ENCODE assay signal across 7 mouse cellular contexts in genomic region chr7:132551351-132552126, GRCm38 (mm10). TPM values are rescaled to one million over a fixed set of nuclear protein-coding genes. Genes with fewer than 3 reads are reported as not detected.
DNase-seq lines count a peak whose midpoint lies in the region; ATAC-seq lines count a peak whose summit lies in the region.

No protein-coding gene starts in this region.

- H3K27me3 ChIP-seq in intestine, embryonic 16.5 days (replicated peaks; ENCODE audit: control insufficient read depth, insufficient read depth, low read length) = no peaks in the 10 kb centered on the region
- H3K27me3 ChIP-seq in midbrain, embryonic 11.5 days (ENCODE audit: control insufficient read depth, insufficient read depth, low read length) = no peaks in the 10 kb centered on the region

- peaks cover under 1% of the 10 kb centered on the region; the same call in 1 of the 2 replicates for H3K36me3 ChIP-seq in intestine, embryonic 16.5 days (ENCODE audit: control insufficient read depth, insufficient read depth, low read length)
- no peaks in the 10 kb centered on the region for H3K36me3 ChIP-seq in midbrain, embryonic 11.5 days (ENCODE audit: control insufficient read depth, insufficient read depth, low read length)

- peak; percentile 95 to 96 for DNase-seq in adrenal gland, adult 18-20 months (ENCODE audit: low spot score in 2 of 2)
- DNase-seq in embryo, embryonic 11 days = peak; percentile 95
- DNase-seq in gastrocnemius, postnatal 36 days = peak; percentile 95
- peak; percentile 94 to 95 for DNase-seq in left cerebral cortex, postnatal 36 days (ENCODE audit: low spot score in 2 of 2)
- peak; percentile 100 for DNase-seq in midbrain, embryonic 11.5 days (ENCODE audit: low spot score, missing footprints)
- DNase-seq in skeletal muscle tissue, adult 2 months (ENCODE audit: low read depth, low spot score) = peak; percentile 94

- peak overlapping the region; percentile 50 for H3K27ac ChIP-seq in intestine, embryonic 16.5 days (ENCODE audit: low read length)
- H3K27ac ChIP-seq in midbrain, embryonic 11.5 days (ENCODE audit: low read depth, low read length) = no peak overlapping the region

- WGBS in intestine, embryonic 16.5 days = under 1% methylated on average over 27 of the region's 27 CpGs
- WGBS in midbrain, embryonic 11.5 days = 2% methylated on average over 27 of the region's 27 CpGs

- intact Hi-C loops in gastrocnemius, postnatal 36 days (cut with DNase I) = loop anchor here (2.0 kb wide), 2 partner anchors 77 to 325 kb away; no protein-coding TSS in a partner anchor
- intact Hi-C loops in left cerebral cortex, postnatal 36 days (cut with DNase I) = loop anchor here (1.0 to 5.0 kb wide), 4 partner anchors 80 to 654 kb away; partner anchors contain the start of gene Chst15

- H3K9me3 ChIP-seq in intestine, embryonic 16.5 days (ENCODE audit: control insufficient read depth, low read length) = no peaks in the 10 kb centered on the region
- no peaks in the 10 kb centered on the region for H3K9me3 ChIP-seq in midbrain, embryonic 11.5 days (ENCODE audit: control insufficient read depth, low read length)

- H3K4me3 ChIP-seq in intestine, embryonic 16.5 days (ENCODE audit: low read length) = peak overlapping the region; percentile 60
- peak overlapping the region; percentile 48 for H3K4me3 ChIP-seq in midbrain, embryonic 11.5 days (ENCODE audit: low read depth, low read length)

- peak overlapping the region; percentile 69 for H3K9ac ChIP-seq in intestine, embryonic 16.5 days (ENCODE audit: low read depth, low read length)
- peak overlapping the region; percentile 66 for H3K9ac ChIP-seq in midbrain, embryonic 11.5 days (ENCODE audit: low read length)

- H3K4me1 ChIP-seq in intestine, embryonic 16.5 days (ENCODE audit: control insufficient read depth, insufficient read depth, low read length) = no peaks in the 10 kb centered on the region
- H3K4me1 ChIP-seq in midbrain, embryonic 11.5 days (ENCODE audit: control insufficient read depth, insufficient read depth, low read length) = 0 out of 2 replicates have a peak, but pooled peaks cover 2% of the 10 kb centered on the region

- ATAC-seq in intestine, embryonic 16.5 days = peak; percentile 94
- ATAC-seq in midbrain, embryonic 11.5 days (ENCODE audit: low FRiP score) = peak; percentile 95

- H3K4me2 ChIP-seq in intestine, embryonic 16.5 days (ENCODE audit: low read depth, low read length) = peak overlapping the region; percentile 87
- H3K4me2 ChIP-seq in midbrain, embryonic 11.5 days = peak overlapping the region; percentile 91

RNA-seq across cellular contexts. Expression of gene Oat, which starts 24.7 kb away (rescaled TPM):
- 100 to 1,000 TPM in 1 of 2 experiments, 10 to 100 TPM in 1; 98.5 to 134 TPM for total RNA-seq in adrenal gland, adult 18-20 months (2021)
- 100 to 1,000 TPM; 129 to 144 TPM for total RNA-seq in gastrocnemius, postnatal 36 days (2021)
- polyA plus RNA-seq in intestine, embryonic 16.5 days (2015; fragmentation: Nextera tagmentation; extraction: Ambion mirVana) = 1,956 and 2,187 TPM in 2 replicates
- 10 to 100 TPM; 75.3 to 86.8 TPM for total RNA-seq in left cerebral cortex, postnatal 36 days (2021)
- polyA plus RNA-seq in midbrain, embryonic 11.5 days (2014; fragmentation: Nextera tagmentation; extraction: Ambion mirVana) = 145 and 152 TPM in 2 replicates

RNA-seq across cellular contexts. Expression of gene Nkx1-2, which starts 47.9 kb away (rescaled TPM):
- not detected for total RNA-seq in adrenal gland, adult 18-20 months (2021)
- total RNA-seq in gastrocnemius, postnatal 36 days (2021) = not detected
- polyA plus RNA-seq in intestine, embryonic 16.5 days (2015; fragmentation: Nextera tagmentation; extraction: Ambion mirVana) = 0.59 and 0.70 TPM in 2 replicates
- total RNA-seq in left cerebral cortex, postnatal 36 days (2021) = under 1 TPM in 1 of 2 experiments, not detected in 1; 0.10 TPM
- polyA plus RNA-seq in midbrain, embryonic 11.5 days (2014; fragmentation: Nextera tagmentation; extraction: Ambion mirVana) = 4.4 and 4.5 TPM in 2 replicates

RNA-seq across cellular contexts. Expression of gene Lhpp, which starts 58.9 kb away (rescaled TPM):
- 10 to 100 TPM; 17.1 to 26.8 TPM for total RNA-seq in adrenal gland, adult 18-20 months (2021)
- 10 to 100 TPM; 12.9 to 13.2 TPM for total RNA-seq in gastrocnemius, postnatal 36 days (2021)
- polyA plus RNA-seq in intestine, embryonic 16.5 days (2015; fragmentation: Nextera tagmentation; extraction: Ambion mirVana) = 47.8 and 54.7 TPM in 2 replicates
- 10 to 100 TPM; 16.5 to 18.3 TPM for total RNA-seq in left cerebral cortex, postnatal 36 days (2021)
- polyA plus RNA-seq in midbrain, embryonic 11.5 days (2014; fragmentation: Nextera tagmentation; extraction: Ambion mirVana) = 18.3 and 20.8 TPM in 2 replicates
